Mouse (Mus musculus): ENCODE data around the gene Hist1h2be.
"Not testable (repeated sequence)": the region's sequence is repeated elsewhere in the genome, so short reads cannot be mapped to it uniquely, and the experiment has no call there.

- TF ChIP-seq CTCF (IDR thresholded peaks at IDR 0.05; ENCODE audit: borderline replicate concordance, insufficient read depth, low read depth, low read length); POLR2A (IDR thresholded peaks at IDR 0.05; ENCODE audit: borderline replicate concordance, insufficient read depth, low read length): not testable (repeated sequence)
Measured at GRCm38 (mm10) chr13:23573034-23573897, 47.7 kb downstream of the Hist1h2be start.

All from cerebellum, adult 2 months (tissue).